In the genomic region with DNA sequence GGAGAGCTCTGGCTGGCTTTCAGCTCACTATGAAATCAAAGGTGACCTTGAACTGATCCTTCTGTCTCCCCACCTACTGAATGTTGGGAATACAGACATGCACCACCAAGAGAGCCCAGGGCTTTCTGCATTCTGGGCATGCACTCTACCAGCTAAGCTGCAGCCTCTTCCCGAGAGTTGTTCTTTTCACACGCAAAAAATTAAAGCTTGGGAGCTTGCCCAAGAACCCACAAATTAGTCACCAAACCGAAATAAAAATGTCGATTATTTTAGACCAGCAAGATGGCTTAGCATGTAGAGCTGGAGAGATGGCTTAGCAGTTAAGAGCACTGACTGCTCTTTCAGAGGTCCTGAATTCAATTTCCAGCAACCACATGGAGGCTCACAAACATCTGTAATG, we compare ENCODE assay signal across 23 mouse cellular contexts.
A peak's percentile ranks its signal among the peaks of the same experiment; 100 is the strongest.
DNase-seq lines count a peak whose midpoint lies in the region; ATAC-seq lines count a peak whose summit lies in the region.
"Had no signal": no experiment of that assay in that cellular context is flagged by ENCODE, and none has a peak within 500 bp of the region (broad histone marks: within the 10 kb centered on the region; RNA-seq: fewer than 3 reads in every experiment).

No protein-coding gene starts in this region.

- no peak overlapping the region for H3K9ac ChIP-seq in heart, embryonic 16.5 days (ENCODE audit: low read length)
- H3K9ac ChIP-seq: embryonic facial prominence, embryonic 15.5 days; forebrain, embryonic 15.5 days; heart, embryonic 15.5 days; hindbrain, embryonic 14.5 days; limb, embryonic 13.5 days; liver, embryonic 13.5 days; neural tube, embryonic 15.5 days had no signal

- H3K4me2 ChIP-seq in heart, embryonic 16.5 days (ENCODE audit: low read depth, low read length) = no peak overlapping the region
- H3K4me2 ChIP-seq: embryonic facial prominence, embryonic 15.5 days; forebrain, embryonic 15.5 days; heart, embryonic 15.5 days; hindbrain, embryonic 14.5 days; limb, embryonic 13.5 days; liver, embryonic 13.5 days; midbrain, embryonic 11.5 days; neural tube, embryonic 15.5 days had no signal

- H3K4me3 ChIP-seq in heart, embryonic 16.5 days (ENCODE audit: low read length) = no peak overlapping the region
- H3K4me3 ChIP-seq: embryonic facial prominence, embryonic 15.5 days; forebrain, embryonic 15.5 days; heart, embryonic 15.5 days; limb, embryonic 13.5 days; liver, embryonic 13.5 days; neural tube, embryonic 15.5 days had no signal

- WGBS in heart, embryonic 16.5 days = 84% methylated on average over 4 of the region's 4 CpGs

- no peaks in the 10 kb centered on the region for H3K9me3 ChIP-seq in heart, embryonic 16.5 days (replicated peaks; ENCODE audit: control insufficient read depth, low read length)
- H3K9me3 ChIP-seq: embryonic facial prominence, embryonic 15.5 days; forebrain, embryonic 15.5 days; heart, embryonic 15.5 days; limb, embryonic 13.5 days; liver, embryonic 13.5 days; neural tube, embryonic 15.5 days had no signal

- H3K4me1 ChIP-seq in heart, embryonic 16.5 days (ENCODE audit: control insufficient read depth, insufficient read depth, low read length) = peaks cover 25% of the 10 kb centered on the region
- H3K4me1 ChIP-seq: liver, embryonic 13.5 days had no signal

- no peak for ATAC-seq in heart, embryonic 16.5 days (replicated peaks; ENCODE audit: extremely low read depth, insufficient read depth, low FRiP score)
- ATAC-seq: forebrain, embryonic 15.5 days had no signal

- peak overlapping the region; percentile 28; the same call in 1 of the 2 replicates for H3K27ac ChIP-seq in heart, embryonic 16.5 days (ENCODE audit: low read length)
- H3K27ac ChIP-seq: embryonic facial prominence, embryonic 15.5 days; forebrain, embryonic 15.5 days; heart, embryonic 15.5 days; hindbrain, embryonic 14.5 days; limb, embryonic 13.5 days; liver, embryonic 13.5 days; neural tube, embryonic 15.5 days had no signal

- H3K27me3 ChIP-seq in heart, embryonic 16.5 days (ENCODE audit: control insufficient read depth, insufficient read depth, low read length) = no peaks in the 10 kb centered on the region
- H3K27me3 ChIP-seq: embryonic facial prominence, embryonic 15.5 days; forebrain, embryonic 15.5 days; heart, embryonic 15.5 days; limb, embryonic 13.5 days; liver, embryonic 13.5 days; neural tube, embryonic 15.5 days had no signal

- H3K36me3 ChIP-seq in heart, embryonic 16.5 days (ENCODE audit: control insufficient read depth, insufficient read depth) = no peaks in the 10 kb centered on the region
- H3K36me3 ChIP-seq: embryonic facial prominence, embryonic 15.5 days; forebrain, embryonic 15.5 days; heart, embryonic 15.5 days; limb, embryonic 13.5 days; liver, embryonic 13.5 days; neural tube, embryonic 15.5 days had no signal

- intact Hi-C loops in left cerebral cortex, postnatal 14 days (cut with DNase I) = no loop called here

- DNase-seq in heart, adult 8-10 months (ENCODE audit: low spot score) = no peak
- peak; percentile 40 to 51 for DNase-seq in left cerebral cortex, postnatal 14 days (ENCODE audit: low spot score in 2 of 2)
- no peak for DNase-seq in left cerebral cortex, adult 11 months (ENCODE audit: low spot score)
- DNase-seq in 3T3-L1 (ENCODE audit: low read depth, low spot score) = peak; percentile 35
- DNase-seq in brain, adult 2 months (ENCODE audit: low read depth, low spot score) = peak; percentile 68
- DNase-seq in kidney, postnatal 10 days = no peak
- DNase-seq in thymus, adult 18-20 months = no peak
- DNase-seq: adrenal gland, postnatal 25 days; cerebellum, adult 9-10 months; heart, postnatal 4 days; kidney, adult 8-10 months; kidney, postnatal 14 days; liver, embryonic 13.5 days; lung, adult 2 months; lung, postnatal 14 days had no signal

Comparison
In these comparisons a context has a peak if more than half of its experiments do, and no peak if none do; other contexts are left out.
1. DNase-seq: peak in left cerebral cortex, postnatal 14 days (2 of 2), 3T3-L1 (single experiment) and brain, adult 2 months (single experiment); none in heart, adult 8-10 months (single experiment), left cerebral cortex, adult 11 months (single experiment), kidney, postnatal 10 days (single experiment) and thymus, adult 18-20 months (0 of 2).